Mouse (Mus musculus) lung, postnatal 0 days (tissue): Measurements from ENCODE around the gene Aldh18a1.

ENCODE experiments used
- CTCF ChIP-seq: IDR thresholded peaks from 2 replicates; pipeline ENCODE4 v1.5.1; 2016; ENCODE audit warnings: antibody characterized with exemption, mild to moderate bottlenecking
- EP300 ChIP-seq: IDR thresholded peaks from 2 replicates; pipeline ENCODE4 v1.6.1; 2016; ENCODE audit warnings: antibody characterized with exemption, mild to moderate bottlenecking, control low read depth

DNA sequence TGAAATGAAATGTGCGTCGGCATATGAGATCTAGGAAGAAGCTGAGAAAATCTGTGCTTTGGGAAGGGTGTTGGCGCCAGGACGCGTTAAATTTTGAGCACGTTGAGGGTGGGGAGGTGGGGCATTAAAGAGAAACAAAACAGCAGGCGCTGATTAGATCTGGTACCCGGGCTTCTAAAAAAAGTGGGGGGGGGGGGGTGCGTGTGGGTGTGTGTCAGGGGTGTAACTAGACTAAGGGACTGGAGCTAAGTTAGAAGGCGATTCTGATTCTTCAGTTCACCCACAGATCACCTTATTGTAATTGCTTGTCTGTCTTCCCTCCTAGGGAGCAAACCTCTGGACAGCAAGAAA lies 1.2 kb upstream of the Aldh18a1 start:
- TF ChIP-seq CTCF (no peak), EP300 (no peak)
